Mouse (Mus musculus) hindbrain, embryonic 12.5 days (tissue): ENCODE results near the gene Lap3. TPM values are rescaled to one million over a fixed set of nuclear protein-coding genes. Genes with fewer than 3 reads are reported as not detected.
A peak's percentile ranks its signal among the peaks of the same experiment; 100 is the strongest.

Source experiments
- ATAC-seq: fragments of 200-750 bp; cut with Nextera tagmentation; 2 replicates; pipeline ENCODE4 v1.8.0; 2017; ENCODE audit warnings: moderate TSS enrichment; ENCODE audit not compliant: low FRiP score
- H3K27ac ChIP-seq: fragments of 300-500 bp; sonication (generic); 2 replicates; pipeline ENCODE4 v1.5.1; 2016; ENCODE audit warnings: mild to moderate bottlenecking
- H3K27me3 ChIP-seq: fragments of 300-500 bp; sonication (generic); 2 replicates; pipeline ENCODE4 v1.6.1; 2016; ENCODE audit warnings: mild to moderate bottlenecking
- H3K36me3 ChIP-seq: fragments of 300-500 bp; sonication (generic); 2 replicates; pipeline ENCODE4 v1.6.1; 2016; ENCODE audit warnings: mild to moderate bottlenecking
- H3K4me1 ChIP-seq: fragments of 300-500 bp; sonication (generic); 2 replicates; pipeline ENCODE4 v1.6.1; 2016
- H3K4me2 ChIP-seq: fragments of 300-500 bp; sonication (generic); replicated peaks from 2 replicates; pipeline ENCODE4 v1.6.1; 2016; ENCODE audit warnings: mild to moderate bottlenecking
- H3K4me3 ChIP-seq: fragments of 300-500 bp; sonication (generic); 2 replicates; pipeline ENCODE4 v1.5.1; 2016; ENCODE audit warnings: mild to moderate bottlenecking
- H3K9ac ChIP-seq: fragments of 300-500 bp; sonication (generic); 2 replicates; pipeline ENCODE4 v1.6.1; 2016; ENCODE audit warnings: mild to moderate bottlenecking, moderate library complexity
- H3K9me3 ChIP-seq: fragments of 300-500 bp; sonication (generic); replicated peaks from 2 replicates; pipeline ENCODE4 v1.6.1; 2016; ENCODE audit warnings: mild to moderate bottlenecking
- WGBS: fragments of 180-500 bp; shearing (Covaris S2); methylation state at CpG from one replicate; pipeline ENCODE4 v1.1.7; 2016; 5-methylcytosine and 5-hydroxymethylcytosine counted together
- polyA plus RNA-seq: library from polyadenylated mRNA; unstranded; fragments of >200 nt; fragmentation: Nextera tagmentation; extraction: Ambion mirVana; gene quantifications from 2 replicates; pipeline ENCODE4 v1.2.1, GENCODE M21; 2016

Gene Lap3
- polyA plus RNA-seq, 1 experiment from 2014 or later = 57.3 TPM

GRCm38 (mm10) chr5:45496930-45497550 lies 3.9 kb downstream of the Lap3 start:
- Histone ChIP-seq H3K9me3 (no peaks in the 10 kb centered on the region), H3K9ac (no peak overlapping the region), H3K36me3 (peaks cover 33% of the 10 kb centered on the region), H3K4me1 (0 out of 2 replicates have a peak, but pooled peaks cover 11% of the 10 kb centered on the region), H3K4me3 (no peak overlapping the region), H3K27ac (no peak overlapping the region), H3K27me3 (no peaks in the 10 kb centered on the region), H3K4me2 (no peak overlapping the region)
- WGBS = 86% methylated on average over 12 of the region's 12 CpGs
- no peak for ATAC-seq

DNA sequence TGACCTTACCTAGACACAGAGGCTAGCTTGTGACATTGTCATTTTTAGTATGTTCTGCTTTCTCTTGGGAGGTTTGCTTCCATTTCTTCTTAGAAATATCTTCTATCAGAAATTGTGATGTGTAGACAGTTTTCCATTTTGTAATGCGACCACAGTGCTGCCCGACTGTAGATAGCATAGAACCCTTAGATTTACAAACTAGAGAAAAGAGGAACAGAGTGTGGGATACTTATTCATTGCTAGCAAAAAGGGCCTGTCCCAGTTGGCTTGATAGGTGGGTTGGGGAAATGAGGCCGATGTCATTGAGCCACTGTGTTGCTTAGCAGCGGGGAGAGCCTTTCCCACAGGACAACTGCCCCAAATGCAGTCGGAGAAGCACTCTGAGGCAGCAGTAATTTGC lies 4.4 kb downstream of the Lap3 start:
- H3K9me3 ChIP-seq = no peaks in the 10 kb centered on the region
- 90% methylated on average over 5 of the region's 5 CpGs for WGBS
- H3K4me3 ChIP-seq = no peak overlapping the region
- ATAC-seq = no peak
- H3K27me3 ChIP-seq = no peaks in the 10 kb centered on the region
- no peak overlapping the region for H3K4me2 ChIP-seq
- H3K9ac ChIP-seq = no peak overlapping the region
- H3K4me1 ChIP-seq = 0 out of 2 replicates have a peak, but pooled peaks cover 11% of the 10 kb centered on the region
- peaks cover 35% of the 10 kb centered on the region for H3K36me3 ChIP-seq
- H3K27ac ChIP-seq = no peak overlapping the region

DNA sequence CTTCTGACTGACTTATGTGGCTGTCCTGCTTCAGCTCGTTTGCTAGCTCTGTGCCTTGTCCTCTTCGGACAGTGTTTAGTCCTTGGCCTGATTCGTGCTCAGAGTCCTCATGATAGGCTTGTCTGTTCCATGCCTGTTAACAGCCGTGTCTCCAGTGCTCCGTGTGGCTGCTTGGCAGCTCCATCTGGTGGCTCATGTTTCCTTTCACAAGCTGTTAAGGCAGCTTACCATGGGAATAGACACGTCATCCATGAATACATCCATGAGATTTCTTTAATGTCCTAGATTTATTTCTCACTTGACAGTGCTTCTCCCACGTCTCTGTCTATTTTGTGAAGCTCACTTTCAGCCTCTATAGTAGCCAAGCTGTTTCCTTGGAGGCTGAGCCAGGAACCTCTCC lies 16.9 kb downstream of the Lap3 start:
- H3K4me3 ChIP-seq = no peak overlapping the region
- no peak overlapping the region for H3K27ac ChIP-seq
- peaks cover 41% of the 10 kb centered on the region for H3K36me3 ChIP-seq
- no peak overlapping the region for H3K4me2 ChIP-seq
- H3K9ac ChIP-seq = no peak overlapping the region
- WGBS = 83% methylated on average over 7 of the region's 7 CpGs
- no peaks in the 10 kb centered on the region for H3K9me3 ChIP-seq
- H3K27me3 ChIP-seq = no peaks in the 10 kb centered on the region
- H3K4me1 ChIP-seq = no peaks in the 10 kb centered on the region
- no peak for ATAC-seq

DNA sequence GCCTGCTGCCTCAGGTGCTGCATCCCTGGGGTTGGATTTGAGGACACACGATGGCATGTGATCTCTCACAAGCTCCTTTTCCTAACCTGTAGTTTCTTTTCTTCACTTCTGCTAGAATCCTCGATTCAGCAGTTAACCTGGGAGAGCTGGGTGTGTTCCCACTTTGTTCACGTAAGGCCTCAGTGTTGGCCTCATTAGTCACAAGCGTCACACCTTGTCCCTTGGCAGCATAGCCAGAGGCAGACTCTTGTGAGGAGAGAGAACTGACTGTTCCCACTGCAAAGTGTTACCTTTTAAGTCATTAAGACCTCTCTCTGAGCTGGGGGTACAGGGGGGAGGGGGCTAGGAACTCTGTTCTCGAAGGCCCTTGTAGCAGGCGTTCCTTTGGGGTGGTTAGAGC lies 19.7 kb downstream of the Lap3 start:
- ATAC-seq = no peak
- H3K4me3 ChIP-seq = no peak overlapping the region
- H3K36me3 ChIP-seq = peaks cover 21% of the 10 kb centered on the region
- H3K4me2 ChIP-seq = no peak overlapping the region
- 95% methylated on average over 6 of the region's 6 CpGs for WGBS
- H3K9ac ChIP-seq = no peak overlapping the region
- no peaks in the 10 kb centered on the region for H3K27me3 ChIP-seq
- no peaks in the 10 kb centered on the region for H3K9me3 ChIP-seq
- H3K27ac ChIP-seq = no peak overlapping the region
- no peaks in the 10 kb centered on the region for H3K4me1 ChIP-seq

DNA sequence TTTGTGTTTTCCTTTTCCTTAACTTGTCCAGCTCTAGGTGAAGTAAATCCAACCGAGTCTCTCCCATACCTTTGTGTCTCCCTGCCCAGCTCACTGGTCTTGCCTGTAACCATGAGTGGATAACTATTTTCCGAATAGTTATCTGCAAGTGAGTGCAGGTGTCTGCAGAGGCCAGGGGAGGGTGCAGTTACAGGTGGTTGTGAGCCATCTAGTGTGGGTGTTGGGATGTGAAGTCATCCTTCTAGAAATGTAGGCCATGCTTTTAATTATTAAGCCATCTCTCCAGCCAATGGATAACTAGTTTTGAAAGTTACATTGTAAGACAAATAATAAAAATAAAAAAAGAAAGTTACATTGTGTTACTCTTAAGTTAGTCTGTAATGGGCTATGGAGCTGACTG lies 20.3 kb downstream of the Lap3 start:
- no peak overlapping the region for H3K4me2 ChIP-seq
- ATAC-seq = no peak
- 94% methylated on average over 2 of the region's 2 CpGs for WGBS

GRCm38 (mm10) chr5:45514599-45514998 lies 21.4 kb downstream of the Lap3 start:
- WGBS = 67% methylated on average over 1 of the region's 1 CpGs
- H3K36me3 ChIP-seq = peaks cover 20% of the 10 kb centered on the region
- no peak overlapping the region for H3K4me2 ChIP-seq
- no peaks in the 10 kb centered on the region for H3K4me1 ChIP-seq
- H3K9me3 ChIP-seq = no peaks in the 10 kb centered on the region
- H3K27me3 ChIP-seq = no peaks in the 10 kb centered on the region
- no peak overlapping the region for H3K9ac ChIP-seq
- ATAC-seq = no peak
- no peak overlapping the region for H3K27ac ChIP-seq
- no peak overlapping the region for H3K4me3 ChIP-seq

More for the DNA sequence above, 20.3 kb downstream of the Lap3 start:
- no peak overlapping the region for H3K9ac ChIP-seq
- H3K9me3 ChIP-seq = no peaks in the 10 kb centered on the region
- H3K36me3 ChIP-seq = peaks cover 21% of the 10 kb centered on the region
- no peak overlapping the region for H3K27ac ChIP-seq
- no peak overlapping the region for H3K4me3 ChIP-seq
- H3K27me3 ChIP-seq = no peaks in the 10 kb centered on the region
- H3K4me1 ChIP-seq = no peaks in the 10 kb centered on the region

DNA sequence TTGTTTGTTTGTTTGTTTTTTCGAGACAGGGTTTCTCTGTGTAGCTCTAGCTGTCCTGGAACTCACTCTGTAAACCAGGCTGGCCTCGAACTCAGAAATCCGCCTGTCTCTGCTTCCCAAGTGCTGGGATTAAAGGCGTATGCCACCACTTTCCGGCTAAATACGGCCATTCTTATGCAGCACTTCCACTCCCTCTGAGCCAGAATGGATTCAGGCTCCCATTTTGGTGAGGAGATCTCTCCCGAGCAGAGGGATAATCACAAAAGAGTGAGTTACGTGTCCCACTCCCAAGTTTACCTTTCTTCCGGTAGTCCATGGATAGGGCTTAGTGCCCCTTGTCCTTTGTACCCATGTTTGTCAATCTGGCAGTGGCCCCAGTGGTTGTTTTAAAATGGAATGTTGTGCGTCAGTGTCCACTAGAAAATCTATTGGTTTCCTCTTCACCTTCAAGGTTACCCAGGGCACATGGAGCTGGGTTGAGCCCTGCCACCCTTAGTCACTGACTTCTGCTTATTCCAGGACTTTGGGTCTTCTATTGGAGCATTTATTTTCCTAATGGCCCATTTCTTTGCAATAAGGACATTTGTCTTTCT lies 22.1 kb downstream of the Lap3 start:
- H3K9ac ChIP-seq = no peak overlapping the region
- no peaks in the 10 kb centered on the region for H3K9me3 ChIP-seq
- no peak overlapping the region for H3K27ac ChIP-seq
- H3K36me3 ChIP-seq = peaks cover 13% of the 10 kb centered on the region
- no peak for ATAC-seq
- 94% methylated on average over 10 of the region's 10 CpGs for WGBS
- H3K4me1 ChIP-seq = no peaks in the 10 kb centered on the region
- no peak overlapping the region for H3K4me3 ChIP-seq
- H3K4me2 ChIP-seq = no peak overlapping the region
- no peaks in the 10 kb centered on the region for H3K27me3 ChIP-seq

GRCm38 (mm10) chr5:45519960-45520808 lies 27.0 kb downstream of the Lap3 start, which contains the start of gene Med28:
Gene Med28 (plus strand): TSS chr5:45520229.
- 2% methylated on average over 56 of the region's 56 CpGs for WGBS

GRCm38 (mm10) chr5:45520809-45521110 lies 27.6 kb downstream of the Lap3 start:
- ATAC-seq = no peak
- H3K9me3 ChIP-seq = no peaks in the 10 kb centered on the region

More at GRCm38 (mm10) chr5:45519960-45520808, 27.0 kb downstream of the Lap3 start, which contains the start of gene Med28:
- ATAC-seq = peak; percentile 97
- Histone ChIP-seq H3K27ac (peak within 1 kb of the TSS; percentile 64), H3K4me2 (peak within 1 kb of the TSS; percentile 94), H3K4me1 (peaks cover 15% of the 10 kb centered on the region), H3K4me3 (peak within 1 kb of the TSS; percentile 60), H3K27me3 (no peaks in the 10 kb centered on the region), H3K9me3 (no peaks in the 10 kb centered on the region), H3K36me3 (peaks cover 16% of the 10 kb centered on the region), H3K9ac (peak within 1 kb of the TSS; percentile 79)

DNA sequence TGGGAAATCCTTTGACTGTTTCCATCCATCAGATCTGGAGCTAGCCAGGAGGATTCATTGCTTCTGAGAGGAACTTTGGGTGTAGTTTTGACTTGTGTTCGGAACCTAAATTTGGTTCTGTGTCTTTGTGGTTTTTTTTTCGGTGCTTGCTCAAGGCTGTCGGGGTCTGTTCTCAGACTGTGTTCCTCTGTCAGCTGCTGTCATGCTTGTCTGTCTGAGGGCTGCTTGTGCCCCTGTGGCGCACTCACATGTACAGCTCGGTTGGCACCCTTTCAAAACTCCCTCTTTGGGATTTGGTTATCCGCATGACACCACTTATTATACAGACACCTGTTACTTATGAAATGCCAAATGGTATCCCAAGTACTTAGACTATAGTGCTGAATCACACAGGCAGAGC lies 28.4 kb downstream of the Lap3 start:
- H3K4me3 ChIP-seq = no peak overlapping the region

More at GRCm38 (mm10) chr5:45520809-45521110, 27.6 kb downstream of the Lap3 start:
- 3% methylated on average over 5 of the region's 5 CpGs for WGBS
- Histone ChIP-seq H3K4me3 (peak overlapping the region; percentile 60), H3K27ac (no peak overlapping the region), H3K27me3 (no peaks in the 10 kb centered on the region), H3K36me3 (peaks cover 22% of the 10 kb centered on the region), H3K9ac (peak overlapping the region; percentile 79), H3K4me2 (peak overlapping the region; percentile 94), H3K4me1 (peaks cover 15% of the 10 kb centered on the region)

DNA sequence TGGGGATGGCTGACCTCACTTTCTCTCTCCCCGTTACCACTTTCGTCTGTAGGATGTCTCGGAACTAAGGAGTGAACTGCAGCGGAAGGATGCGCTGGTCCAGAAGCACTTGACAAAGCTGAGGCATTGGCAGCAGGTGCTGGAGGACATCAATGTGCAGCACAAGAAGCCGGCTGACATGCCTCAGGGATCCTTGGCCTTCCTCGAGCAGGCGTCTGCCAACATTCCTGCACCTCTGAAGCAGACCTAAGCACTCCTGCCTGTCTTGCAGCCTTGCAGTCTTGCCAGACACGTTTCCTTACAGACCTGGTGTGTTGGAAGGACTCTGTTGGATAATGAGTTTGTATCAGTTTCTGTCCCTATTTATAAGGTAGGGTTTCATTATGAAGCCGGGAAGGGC lies 31.9 kb downstream of the Lap3 start:
- Histone ChIP-seq H3K4me1 (peaks cover 15% of the 10 kb centered on the region), H3K9me3 (no peaks in the 10 kb centered on the region), H3K4me2 (no peak overlapping the region), H3K27me3 (no peaks in the 10 kb centered on the region), H3K27ac (no peak overlapping the region), H3K9ac (no peak overlapping the region), H3K4me3 (no peak overlapping the region), H3K36me3 (peaks cover 57% of the 10 kb centered on the region)
- no peak for ATAC-seq
- 96% methylated on average over 10 of the region's 10 CpGs for WGBS

More for the DNA sequence above, 28.4 kb downstream of the Lap3 start:
- ATAC-seq = no peak
- 91% methylated on average over 6 of the region's 6 CpGs for WGBS
- Histone ChIP-seq H3K9me3 (no peaks in the 10 kb centered on the region), H3K9ac (no peak overlapping the region), H3K36me3 (peaks cover 30% of the 10 kb centered on the region), H3K4me2 (peak overlapping the region; percentile 94), H3K27ac (no peak overlapping the region), H3K4me1 (peaks cover 15% of the 10 kb centered on the region), H3K27me3 (no peaks in the 10 kb centered on the region)

GRCm38 (mm10) chr5:45526338-45526737 lies 33.2 kb downstream of the Lap3 start:
- WGBS = 96% methylated on average over 4 of the region's 4 CpGs

More at GRCm38 (mm10) chr5:45526338-45526737, 33.2 kb downstream of the Lap3 start:
- H3K4me2 ChIP-seq = no peak overlapping the region
- H3K36me3 ChIP-seq = peaks cover 66% of the 10 kb centered on the region
- H3K9ac ChIP-seq = no peak overlapping the region
- no peaks in the 10 kb centered on the region for H3K9me3 ChIP-seq
- no peak overlapping the region for H3K4me3 ChIP-seq
- no peaks in the 10 kb centered on the region for H3K27me3 ChIP-seq
- ATAC-seq = no peak
- peaks cover 8% of the 10 kb centered on the region for H3K4me1 ChIP-seq
- H3K27ac ChIP-seq = no peak overlapping the region
